Mouse (Mus musculus) spleen, postnatal 10 days (tissue): ENCODE measurements around the gene Dip2b.

ENCODE experiments used
- DNase-seq, 2 experiments: peaks; one replicate each; pipeline ENCODE4 v3.0.0; 2021 to 2022; ENCODE audit warnings: low spot score in 2 of 2

Dip2b gene

DNA sequence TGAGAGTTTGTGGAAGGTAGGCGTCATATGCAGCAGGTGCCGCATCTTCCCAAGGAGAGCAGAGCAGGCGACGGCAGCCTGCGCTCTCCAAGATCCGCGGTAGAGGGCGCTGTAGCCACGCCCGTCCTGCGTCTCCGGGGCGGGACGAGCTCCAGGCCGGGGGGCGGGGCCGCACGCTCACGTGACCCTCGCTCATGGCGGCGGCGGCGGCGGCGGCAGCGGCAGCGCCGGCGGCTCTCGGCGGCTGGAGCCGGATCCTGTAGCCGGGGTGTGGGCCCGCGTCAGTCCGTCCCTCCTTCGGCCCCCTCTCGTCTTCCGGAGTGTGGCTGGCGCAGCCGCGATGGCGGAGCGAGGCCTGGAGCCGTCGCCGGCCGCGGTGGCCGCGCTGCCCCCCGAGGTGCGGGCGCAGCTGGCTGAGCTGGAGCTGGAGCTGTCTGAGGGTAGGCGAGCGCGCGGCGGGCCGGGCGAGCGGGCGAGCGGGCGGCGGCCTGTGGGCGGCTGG lies at the start of gene Dip2b:
Gene Dip2b (plus strand): TSS at position 195 of the 502 bp plus-strand sequence.
- DNase-seq: peak; percentile 99 to 100

- no peak for DNase-seq
Measured at GRCm38 (mm10) chr15:99993100-99993499, 45.4 kb upstream of the Dip2b start.

DNA sequence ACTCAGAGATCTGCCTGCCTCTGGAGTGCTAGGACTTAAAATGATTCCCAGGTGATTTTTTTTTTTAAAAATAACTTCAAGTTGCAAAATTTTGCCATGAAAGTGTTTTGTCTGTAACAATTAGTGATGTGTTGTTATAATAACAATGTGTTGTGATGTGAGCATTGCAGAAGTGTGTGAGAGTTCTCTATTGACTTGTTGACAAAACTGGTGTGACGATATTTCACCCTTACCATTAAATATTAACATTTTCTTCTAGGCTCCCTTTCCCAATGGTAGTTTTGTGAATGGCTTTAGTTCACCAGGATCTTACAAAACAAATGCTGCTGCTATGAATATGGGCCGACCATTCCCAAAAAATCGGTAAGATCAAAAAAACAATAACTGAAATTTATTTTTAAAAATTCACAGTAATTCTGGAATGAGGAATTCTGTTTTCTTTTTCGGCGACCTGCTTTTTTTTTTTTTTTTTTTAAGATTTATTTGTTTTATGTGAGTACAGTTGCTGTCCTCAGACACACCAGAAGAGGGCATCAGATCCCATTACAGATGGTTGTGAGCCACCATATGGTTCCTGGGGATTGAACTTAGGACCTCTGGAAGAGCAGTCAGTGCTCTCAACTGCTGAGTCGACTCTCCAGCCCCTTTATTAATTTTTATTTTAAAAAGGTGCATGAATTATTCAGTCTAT lies 41.2 kb upstream of the Dip2b start:
- DNase-seq: no peak

- DNase-seq: no peak
Measured at GRCm38 (mm10) chr15:99999390-99999789, 39.1 kb upstream of the Dip2b start.

DNA sequence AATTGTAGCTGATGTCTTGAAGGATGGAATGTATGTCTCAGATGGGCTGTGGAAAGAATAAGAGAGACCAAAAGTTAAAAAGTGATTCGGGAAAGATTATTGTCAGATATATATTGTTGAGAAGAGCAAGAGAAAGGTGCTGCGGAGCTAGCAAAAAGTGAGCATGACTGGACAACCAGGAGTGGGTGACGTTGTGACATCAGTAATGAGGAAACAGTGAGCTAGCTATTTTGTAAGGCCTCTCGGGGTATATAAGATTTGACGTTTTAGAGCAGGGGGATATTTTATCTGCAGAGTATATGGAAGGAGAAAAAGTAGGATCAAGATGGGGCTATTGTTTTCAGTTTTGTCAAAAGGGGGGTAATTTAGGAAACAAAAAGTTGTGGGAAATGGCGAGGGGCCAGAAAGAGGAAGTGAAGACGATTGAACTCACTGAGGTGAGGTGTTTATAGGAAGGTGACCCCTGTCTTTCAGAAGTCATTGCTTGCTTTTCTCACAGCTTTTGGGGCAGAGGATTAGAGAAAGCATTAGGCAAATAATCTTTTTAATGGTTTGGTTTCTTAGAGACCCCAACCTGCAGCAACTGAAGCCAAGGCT lies 33.7 kb upstream of the Dip2b start:
- no peak for DNase-seq

- DNase-seq: no peak
Measured at GRCm38 (mm10) chr15:100006180-100006579, 32.3 kb upstream of the Dip2b start.

DNA sequence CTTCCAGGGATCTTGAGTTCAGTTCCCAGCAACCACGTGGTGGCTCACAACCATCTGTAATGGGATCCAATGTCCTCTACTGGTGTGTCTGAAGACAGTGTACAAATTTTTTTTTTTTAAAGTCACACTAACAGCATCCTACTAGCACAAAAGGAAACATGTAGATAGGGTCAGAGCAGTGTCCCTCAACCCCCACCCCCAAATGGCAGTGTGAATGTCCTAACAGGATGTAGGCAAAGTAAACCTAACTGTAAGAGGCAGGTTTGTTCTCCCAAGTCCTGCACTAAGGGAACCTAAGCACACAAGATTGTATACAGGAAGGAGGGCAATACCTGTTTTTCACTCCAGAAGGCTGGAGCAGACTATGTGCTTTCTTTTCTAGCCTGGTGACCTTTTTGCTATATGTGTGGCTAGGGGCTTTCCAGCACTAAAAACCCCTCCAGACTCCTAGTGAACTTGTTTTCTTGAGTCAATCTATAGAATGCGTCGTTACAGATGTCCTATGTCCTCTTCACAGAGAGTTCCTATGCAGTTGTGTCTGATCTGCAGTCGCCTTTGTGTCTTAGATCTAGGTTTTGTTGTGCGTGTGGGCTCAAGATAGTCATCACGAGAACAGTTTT lies 20.1 kb upstream of the Dip2b start:
- no peak for DNase-seq

DNA sequence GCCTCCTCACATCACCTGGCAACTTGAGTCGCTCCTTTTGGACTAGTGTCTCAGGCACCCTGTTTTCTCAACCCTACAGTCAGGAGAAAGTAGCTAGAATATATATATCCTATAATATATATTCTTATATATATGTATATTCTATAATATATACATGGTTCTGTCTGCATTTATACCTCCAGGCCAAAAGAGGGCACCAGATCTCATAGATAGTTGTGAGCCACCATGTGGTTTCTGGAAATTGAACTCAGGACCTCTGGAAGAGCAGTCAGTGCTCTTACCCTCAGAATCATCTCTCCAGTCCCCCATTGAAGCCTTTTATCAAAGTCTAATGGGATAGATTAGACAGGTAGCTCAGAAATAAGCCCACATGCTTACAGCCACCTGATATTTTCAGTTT lies 17.3 kb upstream of the Dip2b start:
- DNase-seq: no peak

DNA sequence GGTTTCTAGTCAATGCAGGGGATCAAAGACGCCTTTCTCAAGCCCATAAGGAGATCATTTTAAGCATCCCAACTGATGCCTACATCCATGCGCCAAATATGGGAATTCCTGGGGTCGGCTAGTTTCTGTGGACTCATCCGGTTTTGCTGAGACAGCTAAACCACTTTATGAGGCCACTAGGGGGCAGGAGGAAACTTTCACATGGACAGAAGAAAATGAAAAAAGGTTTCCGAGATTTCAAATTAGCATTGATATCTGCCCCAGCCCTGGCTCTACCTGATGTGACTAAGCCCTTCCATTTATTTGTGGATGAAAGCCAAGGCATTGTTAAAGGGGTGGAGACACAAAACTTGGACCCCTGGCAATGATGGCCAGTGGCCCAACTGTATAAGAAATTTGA lies 15.5 kb upstream of the Dip2b start:
- DNase-seq: peak in 1 of 2 experiments; percentile 42

DNA sequence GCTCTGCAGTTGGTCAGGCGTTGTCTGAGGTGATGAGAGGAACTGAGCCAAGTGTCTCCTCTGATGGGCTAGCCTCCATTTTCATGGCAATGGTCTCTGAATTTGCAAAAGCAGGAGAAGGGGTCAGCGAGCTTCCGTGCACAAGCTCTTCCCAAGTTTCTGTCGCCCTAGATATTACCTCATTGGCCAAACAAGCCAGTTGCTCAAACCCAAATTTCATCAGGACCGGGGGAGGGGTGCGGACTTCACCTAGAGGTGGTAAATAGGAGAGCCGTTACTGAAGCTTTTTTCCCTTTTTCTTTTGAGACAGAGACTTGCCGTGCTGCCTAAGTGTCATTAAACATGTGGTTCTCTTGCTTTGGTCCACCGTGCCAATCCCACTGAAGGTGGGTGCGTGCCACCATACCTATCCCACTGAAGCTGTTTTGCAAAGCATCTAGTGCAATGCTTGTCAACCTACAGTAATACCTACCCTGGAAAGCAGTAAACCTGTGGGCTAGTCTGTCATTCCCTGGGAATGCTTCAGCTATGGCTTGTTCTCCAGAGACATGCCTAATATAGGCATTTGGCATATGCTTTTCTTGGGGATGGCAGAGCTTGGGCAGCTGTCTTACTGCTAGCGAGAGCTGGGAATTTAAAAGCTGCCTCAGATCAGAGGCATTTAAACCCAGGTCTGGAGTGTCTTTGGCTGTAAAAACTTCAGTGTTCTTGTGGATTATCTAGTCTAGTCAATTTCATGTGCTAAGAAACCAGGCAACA lies 13.2 kb upstream of the Dip2b start:
- no peak for DNase-seq

GRCm38 (mm10) chr15:100028133-100028532 lies 10.3 kb upstream of the Dip2b start:
- no peak for DNase-seq

- no peak for DNase-seq
Measured at GRCm38 (mm10) chr15:100029497-100029896, 9.0 kb upstream of the Dip2b start.

DNA sequence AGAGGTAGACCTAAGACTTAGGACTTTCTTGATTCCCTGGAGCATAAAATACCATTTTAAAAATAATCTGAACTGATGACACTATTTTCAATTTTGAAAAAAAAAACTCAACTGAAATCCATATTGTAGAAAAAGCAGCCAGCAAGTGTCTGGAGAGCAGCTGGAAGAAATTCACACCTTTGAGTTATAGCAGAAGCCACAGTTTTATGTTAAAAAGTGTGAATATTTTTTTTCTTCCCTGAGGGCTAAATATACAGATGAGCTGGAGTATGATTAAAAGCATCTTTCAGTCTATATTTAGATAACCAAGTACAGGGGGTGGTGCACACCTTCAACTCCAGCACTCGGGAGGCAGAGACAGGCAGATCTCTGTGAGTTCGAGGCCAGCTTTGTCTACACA lies 8.6 kb upstream of the Dip2b start:
- DNase-seq: no peak

DNA sequence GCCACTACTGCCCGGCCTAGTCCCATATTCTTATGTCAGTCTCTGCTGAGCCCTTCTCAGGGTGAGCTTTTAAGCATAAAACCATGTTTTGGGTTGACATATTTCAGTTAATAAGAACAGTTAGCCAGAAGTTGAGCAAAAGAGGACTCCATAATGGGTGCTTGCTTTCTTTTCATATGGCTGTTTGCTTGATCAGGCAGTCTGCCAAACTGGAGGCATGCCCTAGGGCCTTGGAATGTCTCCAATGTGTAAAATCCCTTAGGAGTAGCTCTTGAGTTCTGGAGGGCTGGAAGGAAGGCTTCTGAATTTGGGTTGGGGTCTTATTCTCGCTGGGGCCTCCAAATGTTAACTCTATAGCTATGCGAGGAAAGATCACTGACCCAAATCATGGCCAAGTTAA lies 5.9 kb upstream of the Dip2b start:
- no peak for DNase-seq

DNA sequence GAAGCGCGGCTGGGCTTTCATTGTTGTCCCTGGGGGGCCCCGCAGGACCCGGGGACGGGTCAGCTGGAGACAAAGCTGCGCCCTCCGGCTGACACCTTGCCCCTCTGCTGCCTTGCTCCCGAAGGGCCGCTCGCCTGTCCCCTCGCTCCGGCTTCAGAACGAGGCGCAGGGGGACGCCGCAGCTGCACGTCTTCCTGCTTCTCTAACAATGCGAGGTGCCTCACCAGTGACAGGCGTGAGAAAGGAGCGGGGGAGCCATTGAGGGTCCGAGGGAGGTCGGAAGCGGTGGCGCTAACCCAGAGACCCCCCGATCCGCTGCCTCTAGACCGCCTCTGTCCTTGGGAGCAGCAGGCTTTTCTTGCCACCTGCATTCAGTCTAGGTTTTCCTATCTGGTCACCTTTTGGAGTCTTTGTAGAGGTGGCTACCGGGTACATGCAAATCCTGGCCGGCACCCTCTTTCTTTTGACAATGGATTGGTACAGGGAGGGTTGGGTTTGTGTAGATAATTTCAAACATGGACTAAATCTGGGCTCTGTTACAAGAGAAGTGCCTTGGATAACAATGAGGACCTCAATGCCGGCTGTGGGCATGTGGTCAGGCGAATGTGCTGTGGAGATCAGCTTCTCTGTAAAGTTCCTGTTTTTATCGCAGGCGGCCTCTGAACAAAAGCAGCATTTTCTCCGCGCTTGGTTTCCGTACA lies 687 bp downstream of the Dip2b start:
- DNase-seq: peak; percentile 62 to 63

- peak in 1 of 2 experiments; percentile 37 for DNase-seq
Measured at GRCm38 (mm10) chr15:100040541-100041266, 2.2 kb downstream of the Dip2b start.

GRCm38 (mm10) chr15:100041267-100042047 lies 3.0 kb downstream of the Dip2b start:
- peak in 1 of 2 experiments; percentile 27 for DNase-seq

DNA sequence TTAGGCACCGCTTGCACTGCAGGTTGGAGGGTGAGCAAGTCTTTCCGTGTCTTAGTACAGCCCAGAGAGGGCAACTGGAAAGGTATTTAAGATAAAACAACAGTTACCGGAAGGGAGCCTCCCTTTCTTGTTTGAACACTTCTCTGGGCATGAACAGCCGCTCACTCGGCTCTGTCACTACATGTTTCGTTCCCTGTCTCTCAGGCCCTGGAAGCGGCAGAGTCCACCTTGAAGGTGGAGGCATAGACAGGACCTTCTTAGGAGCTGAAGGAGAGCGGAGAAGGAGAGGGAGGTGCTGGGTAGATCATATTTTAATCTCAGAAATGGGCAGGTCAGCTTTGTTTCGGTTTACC lies 3.6 kb downstream of the Dip2b start:
- no peak for DNase-seq

DNA sequence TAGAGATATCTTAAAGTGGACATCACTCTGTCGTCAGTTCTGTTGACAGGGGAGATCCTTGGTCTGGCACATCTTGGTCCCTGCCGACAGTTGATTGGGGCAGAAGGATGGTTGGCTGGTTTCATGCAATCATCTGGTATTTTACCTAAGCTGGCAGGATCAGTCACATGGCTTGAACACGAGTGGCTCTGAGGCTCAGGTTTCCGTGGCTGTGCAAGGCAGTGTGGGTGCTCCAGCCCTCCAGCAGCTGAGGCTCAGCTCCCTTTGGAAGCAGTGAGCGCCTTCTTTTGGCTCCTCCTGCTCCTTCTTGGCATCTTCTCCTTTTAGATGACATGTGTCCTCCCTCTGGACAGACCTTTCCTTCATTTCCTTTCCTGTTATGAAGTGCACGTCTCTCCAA lies 7.1 kb downstream of the Dip2b start:
- DNase-seq: no peak

GRCm38 (mm10) chr15:100049496-100050087 lies 11.1 kb downstream of the Dip2b start:
- DNase-seq: no peak
